Mouse (Mus musculus) cerebellum, adult (tissue): ENCODE data around the gene Gtdc1.

Source experiments
- ATAC-seq: cut with Nextera tagmentation; 2 replicates; pipeline ENCODE4 v1.9.2; 2017; ENCODE audit warnings: mild to moderate bottlenecking, moderate library complexity, mixed read lengths; ENCODE audit not compliant: insufficient number of reproducible peaks, low FRiP score, low TSS enrichment

Gtdc1 gene

GRCm38 (mm10) chr2:44539121-44539634 is 388.3 kb downstream of the Gtdc1 start:
- no peak for ATAC-seq

DNA sequence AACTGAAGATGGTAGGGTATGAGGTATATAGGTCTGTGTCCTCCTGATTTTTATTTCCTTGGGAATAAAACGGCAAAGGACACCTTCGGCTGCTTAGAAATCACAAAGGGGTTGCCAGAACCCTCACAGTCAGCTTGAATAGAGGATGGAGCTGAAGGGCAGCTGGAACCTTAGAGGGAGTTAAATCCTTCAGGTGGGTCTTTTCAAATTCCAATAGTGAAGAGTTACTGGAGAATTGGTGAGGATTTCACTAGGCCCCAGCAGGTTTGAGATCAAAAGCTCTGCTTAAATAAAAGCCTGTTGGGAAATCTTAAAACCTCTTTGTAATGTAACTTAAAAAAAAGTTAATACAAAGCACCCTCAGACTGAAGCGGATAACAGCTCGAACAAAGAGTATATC is 389.3 kb downstream of the Gtdc1 start:
- no peak for ATAC-seq

DNA sequence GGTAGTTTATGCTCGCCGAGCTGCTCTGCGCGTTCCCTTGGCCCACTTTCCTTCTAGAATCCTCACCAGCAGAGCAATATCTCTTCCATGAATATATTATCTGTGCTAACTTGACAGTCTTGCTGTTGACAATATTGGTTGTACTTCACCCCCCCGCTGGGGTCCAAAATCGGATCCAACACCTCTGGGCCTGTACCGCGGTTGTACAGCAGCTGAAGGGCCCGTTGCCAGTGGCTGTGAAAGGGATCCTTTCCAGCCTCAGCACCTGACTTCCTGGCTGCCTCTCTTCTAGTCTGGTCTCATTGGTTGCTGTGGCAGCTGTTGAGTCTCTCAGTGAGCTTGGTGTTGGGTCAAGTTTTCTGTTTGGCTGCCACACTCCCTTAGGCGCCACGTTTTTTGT is 391.7 kb downstream of the Gtdc1 start:
- ATAC-seq, result no peak

DNA sequence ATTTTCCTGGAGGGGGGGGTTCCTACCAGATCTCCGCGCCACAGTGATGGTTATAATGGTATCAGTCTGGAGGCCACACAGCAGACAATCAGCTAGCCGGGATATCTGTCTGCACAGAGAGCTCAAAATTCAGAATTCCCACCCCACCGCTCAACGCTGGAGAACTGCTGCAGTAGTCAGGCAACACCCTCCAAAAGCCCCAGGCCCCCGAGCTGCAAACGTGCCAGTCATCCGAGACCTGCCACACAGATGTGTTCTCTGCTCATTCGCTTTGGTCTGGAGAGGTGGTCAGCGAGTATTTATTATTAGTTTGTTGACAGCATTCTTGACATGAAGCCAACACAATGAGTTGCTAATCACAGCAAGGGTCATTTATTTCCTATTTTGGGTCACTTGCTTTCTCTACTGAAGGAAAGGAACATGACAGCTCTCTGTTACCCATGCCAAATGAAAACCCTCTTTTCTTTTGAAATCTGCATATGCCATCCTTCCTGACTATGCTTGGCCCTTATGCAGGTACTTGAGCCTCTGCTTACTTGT is 392.3 kb downstream of the Gtdc1 start:
- no peak for ATAC-seq

GRCm38 (mm10) chr2:44526110-44527032 is 401.1 kb downstream of the Gtdc1 start:
- no peak for ATAC-seq

DNA sequence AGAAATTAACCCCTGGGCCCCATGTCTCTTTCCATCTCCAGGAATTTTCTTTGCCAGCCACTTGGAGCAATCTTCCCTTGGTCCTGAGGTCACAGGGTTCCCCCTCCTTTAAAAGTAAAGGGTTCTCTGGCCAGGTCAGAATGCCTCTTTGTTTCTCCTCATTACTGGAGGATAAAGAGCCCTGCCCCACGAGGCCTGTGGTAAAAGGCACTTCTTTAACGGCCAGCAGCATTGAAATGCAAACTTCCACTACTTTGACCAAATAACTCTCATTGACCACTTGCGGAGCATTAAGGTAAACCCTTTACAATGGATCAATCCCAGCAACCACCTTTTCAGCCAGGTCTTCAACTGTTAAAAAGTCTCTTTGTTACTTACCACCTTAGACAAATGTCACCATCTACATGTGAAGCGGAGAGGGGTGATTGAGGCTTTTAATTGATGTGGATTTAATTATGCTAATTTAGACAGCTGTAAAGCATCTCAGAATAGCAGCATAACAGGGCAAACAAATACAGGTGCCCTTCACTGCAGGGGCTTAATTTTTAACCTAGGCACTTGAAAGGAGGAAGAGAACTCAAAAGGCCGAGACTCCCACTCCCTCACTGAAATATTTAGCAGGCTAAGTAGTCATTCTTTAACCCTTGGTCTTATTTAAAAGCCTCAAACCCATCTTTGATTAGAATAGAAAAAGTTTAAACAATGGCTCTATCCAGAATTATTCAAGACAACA is 402.1 kb downstream of the Gtdc1 start:
- ATAC-seq, result no peak

DNA sequence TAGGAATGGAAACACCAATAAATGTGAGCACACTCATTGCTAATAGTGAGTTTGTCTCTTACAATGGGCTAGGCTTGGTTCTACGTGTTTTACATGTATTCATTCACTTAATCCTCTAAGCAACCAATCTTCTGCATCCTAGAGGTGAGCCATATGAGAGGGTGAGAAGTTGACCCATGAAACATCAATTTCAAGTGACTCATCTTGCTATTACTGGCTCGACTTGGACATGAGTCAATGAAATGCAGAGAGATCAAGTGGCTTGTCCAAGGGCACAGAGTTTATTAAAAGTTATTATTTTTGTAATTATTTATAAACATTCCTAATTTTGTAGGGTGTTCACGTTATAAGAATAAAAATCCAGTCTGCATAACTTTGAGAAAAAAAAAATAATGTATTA is 408.2 kb downstream of the Gtdc1 start:
- ATAC-seq, result no peak

DNA sequence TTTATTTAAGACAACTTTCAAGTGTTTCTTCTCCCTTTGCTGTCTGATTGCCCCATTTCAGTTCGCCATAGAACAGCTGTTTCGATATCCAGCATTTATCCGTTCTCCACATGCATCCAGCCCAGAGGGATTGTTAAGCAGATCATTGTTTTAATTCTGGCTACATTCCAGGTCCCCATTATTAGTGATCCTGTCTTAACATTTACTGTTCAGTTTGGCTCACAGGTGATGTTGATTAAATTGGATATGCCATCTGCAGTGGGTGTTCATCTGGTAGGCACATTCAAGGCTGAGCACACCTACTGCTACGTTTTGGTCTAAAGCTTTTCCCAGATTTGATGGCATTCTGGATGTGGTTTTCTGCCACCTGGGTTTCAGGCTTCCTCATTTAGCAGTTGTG is 409.4 kb downstream of the Gtdc1 start:
- ATAC-seq, result no peak
